Mouse (Mus musculus) CH12.LX (cell line): ENCODE measurements around the gene Elf5.

Source experiments
- CTCF ChIP-seq, 2 experiments: IDR thresholded peaks in 1 of 2; conservative IDR thresholded peaks in 1 of 2; 2 replicates each; pipeline ENCODE4 v1.5.1; 2011 to 2012; ENCODE audit warnings: low read depth in 2 of 2, low read length in 2 of 2, improper control_type of control experiment in 1 of 2, inconsistent platforms in 1 of 2, mild to moderate bottlenecking in 1 of 2, moderate library complexity in 1 of 2
- EP300 ChIP-seq: IDR thresholded peaks from 2 replicates; pipeline ENCODE4 v1.6.1; 2011; ENCODE audit warnings: low read length, improper control_type of control experiment
- IRF4 ChIP-seq: IDR thresholded peaks from 2 replicates; pipeline ENCODE4 v1.6.1; 2014; ENCODE audit warnings: low read depth, mild to moderate bottlenecking, inconsistent platforms, low read length, improper control_type of control experiment
- MXI1 ChIP-seq: IDR thresholded peaks from 2 replicates; pipeline ENCODE4 v1.6.1; 2011; ENCODE audit warnings: mild to moderate bottlenecking, low read depth, low read length, improper control_type of control experiment
- NRF1 ChIP-seq: IDR thresholded peaks from 2 replicates; pipeline ENCODE4 v1.6.1; 2014; ENCODE audit warnings: low read depth, mild to moderate bottlenecking, inconsistent platforms, low read length, improper control_type of control experiment, moderate library complexity
- POLR2A ChIP-seq: IDR thresholded peaks from 2 replicates; pipeline ENCODE4 v1.6.1; 2011; ENCODE audit warnings: low read depth, mild to moderate bottlenecking, improper control_type of control experiment, low read length
- RAD21 ChIP-seq: IDR thresholded peaks from 2 replicates; pipeline ENCODE4 v1.6.1; 2011; ENCODE audit warnings: low read depth, mild to moderate bottlenecking, low read length, improper control_type of control experiment, moderate library complexity
- TCF12 ChIP-seq: IDR thresholded peaks from 2 replicates; pipeline ENCODE4 v1.6.1; 2014; ENCODE audit warnings: low read depth, mild to moderate bottlenecking, inconsistent platforms, low read length, improper control_type of control experiment
- ZC3H11A ChIP-seq: IDR thresholded peaks from 2 replicates; pipeline ENCODE4 v1.6.1; 2012; ENCODE audit warnings: low read depth, mild to moderate bottlenecking, inconsistent platforms, low read length, improper control_type of control experiment
- ZNF384 ChIP-seq: IDR thresholded peaks from 2 replicates; pipeline ENCODE4 v1.6.1; 2012; ENCODE audit warnings: low read depth, low read length, improper control_type of control experiment, inconsistent platforms

DNA sequence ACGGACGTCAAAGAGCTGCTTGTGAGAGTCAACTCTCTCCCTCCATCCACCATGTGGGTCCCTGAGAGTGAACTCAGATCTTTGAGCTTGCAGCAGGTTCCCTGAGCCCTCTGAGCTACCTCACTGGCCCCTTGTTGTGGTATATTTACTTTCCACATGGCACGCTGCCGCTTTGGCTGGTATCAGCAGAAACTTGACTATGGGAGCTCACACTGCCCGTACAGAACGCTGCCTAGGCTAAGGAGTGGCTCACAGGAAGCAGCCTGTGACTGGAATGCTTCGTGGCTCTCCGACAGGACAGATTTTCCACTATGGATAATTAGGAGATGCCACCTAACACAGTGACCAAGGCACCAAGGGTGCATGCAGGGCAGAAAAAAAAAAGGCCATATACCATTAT lies 49.7 kb downstream of the Elf5 start:
- TF ChIP-seq NRF1 (no peak), CTCF (conservative IDR thresholded peaks at IDR 0.05 in 1 of 2, IDR thresholded peaks at IDR 0.05 in 1 of 2; ENCODE audit: low read depth in 2 of 2, low read length in 2 of 2) (no peak), RAD21 (no peak), POLR2A (no peak), EP300 (no peak), ZC3H11A (no peak), ZNF384 (no peak), MXI1 (no peak), TCF12 (no peak), IRF4 (no peak)
